Mouse (Mus musculus): ENCODE results near the gene Cd70.
A peak's percentile ranks its signal among the peaks of the same experiment; 100 is the strongest.

GRCm38 (mm10) chr17:57166800-57167791 lies 17.5 kb upstream of the Cd70 start:
- TF ChIP-seq CTCF (IDR thresholded peaks at IDR 0.05; ENCODE audit: borderline replicate concordance, insufficient read depth, low read length): peak; percentile 91
- no peak for TF ChIP-seq POLR2A (IDR thresholded peaks at IDR 0.05; ENCODE audit: low read depth, low read length)
